Mouse (Mus musculus) spleen, adult 2 months (tissue): Measurements from ENCODE around the gene Tpte. TPM values are rescaled to one million over a fixed set of nuclear protein-coding genes. Genes with fewer than 3 reads are reported as not detected.

Experiments
- DNase-seq, 2 experiments: peaks; one replicate each; pipeline versions ENCODE4 v3.0.0 to v3.0.0-alpha.2; 2012 to 2021; ENCODE audit warnings: low spot score in 2 of 2, low read depth in 1 of 2
- H3K27ac ChIP-seq: fragments of 200-500 bp; 2 replicates; pipeline ENCODE4 v1.5.1; 2012; ENCODE audit warnings: low read length, inconsistent platforms; ENCODE audit not compliant: insufficient read depth
- H3K27me3 ChIP-seq: fragments of 200-500 bp; 2 replicates; pipeline ENCODE4 v1.6.1; 2012; ENCODE audit warnings: mild to moderate bottlenecking, moderate library complexity, low read length, inconsistent platforms; ENCODE audit not compliant: control insufficient read depth, insufficient read depth
- H3K36me3 ChIP-seq: fragments of 200-500 bp; 2 replicates; pipeline ENCODE4 v1.6.1; 2012; ENCODE audit warnings: mild to moderate bottlenecking, low read length, inconsistent platforms; ENCODE audit not compliant: control insufficient read depth, insufficient read depth
- H3K4me1 ChIP-seq: fragments of 200-500 bp; 2 replicates; pipeline ENCODE4 v1.6.1; 2011; ENCODE audit warnings: inconsistent platforms; ENCODE audit not compliant: control insufficient read depth, insufficient read depth, insufficient read length
- H3K4me3 ChIP-seq: fragments of 200-500 bp; 2 replicates; pipeline ENCODE4 v1.5.1; 2011; ENCODE audit warnings: mild to moderate bottlenecking, inconsistent platforms; ENCODE audit not compliant: insufficient read depth, insufficient read length; ENCODE audit errors: extremely low read depth
- CTCF ChIP-seq: fragments of 200-500 bp; IDR thresholded peaks from 2 replicates; pipeline ENCODE4 v1.5.1; 2011; ENCODE audit warnings: mild to moderate bottlenecking, inconsistent platforms; ENCODE audit not compliant: insufficient read depth, insufficient read length, insufficient replicate concordance; ENCODE audit errors: extremely low read depth
- POLR2A ChIP-seq: fragments of 200-500 bp; IDR thresholded peaks from 2 replicates; pipeline ENCODE4 v1.6.1; 2011; ENCODE audit warnings: low read depth, low read length, inconsistent platforms
- WGBS: fragments of 180-500 bp; shearing (Covaris S2); methylation state at CpG from one replicate; pipeline ENCODE4 v1.1.7; 2018; 5-methylcytosine and 5-hydroxymethylcytosine counted together
- polyA plus RNA-seq: library from polyadenylated mRNA; depleted of rRNA; stranded (reverse); fragments of >200 nt; gene quantifications from 2 replicates; pipeline ENCODE4 v1.2.3, GENCODE M21; 2012; rRNA removed

Tpte gene
- polyA plus RNA-seq, 1 experiment, result not detected

DNA sequence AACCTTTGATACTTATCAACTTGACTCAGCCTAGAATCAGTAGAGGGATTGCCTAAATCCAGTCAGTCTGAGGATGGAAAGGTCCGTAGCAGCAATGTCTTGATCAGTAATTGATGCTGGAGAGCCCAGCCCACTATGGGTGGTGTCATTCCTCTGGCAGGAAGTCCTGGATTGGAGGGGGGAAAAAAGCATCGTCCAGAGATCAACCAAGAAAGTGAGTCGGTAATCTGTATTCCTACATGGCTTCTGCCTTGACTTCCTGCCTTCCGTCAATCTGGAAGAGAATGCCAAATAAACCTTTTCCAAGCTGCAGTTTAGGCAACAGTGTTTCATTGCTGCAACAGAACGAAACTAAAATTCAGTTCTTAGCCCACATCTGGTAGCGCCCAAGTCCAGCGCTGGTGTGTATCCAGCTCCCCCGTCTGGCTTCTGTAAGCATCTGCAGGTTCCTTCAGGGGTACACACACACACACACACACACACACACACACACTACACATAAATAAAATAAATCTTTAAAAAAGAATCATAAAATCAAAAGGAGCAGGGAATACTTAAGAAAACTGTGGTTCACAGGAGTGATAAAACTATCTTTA, 116.1 kb downstream of the Tpte start:
- Histone ChIP-seq H3K27ac (no peak overlapping the region), H3K4me3 (no peak overlapping the region), H3K4me1 (no peaks in the 10 kb centered on the region), H3K27me3 (no peaks in the 10 kb centered on the region), H3K36me3 (no peaks in the 10 kb centered on the region; the same call in 1 of the 2 replicates)
- TF ChIP-seq POLR2A (no peak), CTCF (no peak)
- WGBS, result 85% methylated on average over 8 of the region's 8 CpGs
- no peak for DNase-seq

DNA sequence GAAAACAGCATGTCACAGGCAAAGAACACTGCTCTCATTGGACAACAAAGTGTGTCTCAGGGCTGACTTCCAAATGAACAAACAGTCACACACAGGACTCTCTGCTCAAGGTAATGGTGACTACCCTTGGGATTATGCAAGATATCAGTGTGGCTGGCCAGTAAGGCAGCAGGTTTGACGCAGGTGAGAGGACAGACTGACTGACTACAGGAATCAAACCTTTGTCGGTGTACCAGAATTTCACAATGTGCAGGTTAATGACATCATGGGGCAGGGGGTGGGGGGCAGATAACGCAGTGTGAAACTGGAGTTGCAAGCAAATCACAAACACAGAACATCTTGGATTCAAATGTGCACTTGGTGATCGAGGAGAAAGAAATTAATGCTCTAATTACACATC, 117.4 kb downstream of the Tpte start:
- Histone ChIP-seq H3K27me3 (no peaks in the 10 kb centered on the region), H3K27ac (no peak overlapping the region), H3K4me3 (no peak overlapping the region), H3K36me3 (no peaks in the 10 kb centered on the region), H3K4me1 (no peaks in the 10 kb centered on the region)
- 89% methylated on average over 4 of the region's 4 CpGs for WGBS
- TF ChIP-seq POLR2A (no peak), CTCF (no peak)
- DNase-seq, result no peak

GRCm38 (mm10) chr8:22403235-22403634, 120.0 kb downstream of the Tpte start:
- Histone ChIP-seq H3K27ac (no peak overlapping the region), H3K27me3 (no peaks in the 10 kb centered on the region), H3K4me3 (no peak overlapping the region), H3K4me1 (no peaks in the 10 kb centered on the region), H3K36me3 (no peaks in the 10 kb centered on the region)
- DNase-seq, result no peak
- TF ChIP-seq CTCF (no peak), POLR2A (no peak)
- 72% methylated on average over 2 of the region's 2 CpGs for WGBS

DNA sequence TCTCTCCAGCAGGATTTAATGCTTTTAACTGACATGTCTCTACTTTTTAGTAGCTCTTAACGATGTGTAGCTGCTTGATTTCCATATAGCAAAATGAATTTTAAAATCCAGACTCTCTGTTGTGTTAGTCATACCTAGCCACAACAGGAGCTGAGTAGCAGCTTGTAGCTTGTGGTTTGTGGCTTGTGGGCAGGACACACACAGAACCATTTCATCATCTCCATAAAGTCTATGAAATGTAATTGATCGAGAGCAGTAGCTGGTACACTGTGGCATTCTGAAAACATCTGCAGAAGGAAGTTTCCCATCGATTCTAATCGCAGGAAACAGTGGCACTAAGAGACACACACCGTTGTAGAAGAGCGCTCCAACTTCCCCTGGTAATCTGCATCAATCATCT, 122.5 kb downstream of the Tpte start:
- 3% methylated on average over 6 of the region's 6 CpGs for WGBS
- TF ChIP-seq CTCF (no peak), POLR2A (no peak)
- H3K27me3 ChIP-seq, result no peaks in the 10 kb centered on the region
- no peak for DNase-seq
- no peak overlapping the region for H3K27ac ChIP-seq
- no peaks in the 10 kb centered on the region for H3K36me3 ChIP-seq
- H3K4me1 ChIP-seq, result no peaks in the 10 kb centered on the region
- H3K4me3 ChIP-seq, result no peak overlapping the region

- Histone ChIP-seq H3K27ac (no peak overlapping the region; the same call in 1 of the 2 replicates), H3K4me3 (peak overlapping the region; percentile 78), H3K27me3 (no peaks in the 10 kb centered on the region), H3K4me1 (peaks cover 3% of the 10 kb centered on the region; the same call in 1 of the 2 replicates), H3K36me3 (0 out of 2 replicates have a peak, but pooled peaks cover 2% of the 10 kb centered on the region)
- TF ChIP-seq CTCF, result no peak
- no peak for TF ChIP-seq POLR2A
- 14% methylated on average over 16 of the region's 16 CpGs for WGBS
- DNase-seq, result no peak
These were observed 127.5 kb downstream of the Tpte start for GRCm38 (mm10) chr8:22410688-22411281.

DNA sequence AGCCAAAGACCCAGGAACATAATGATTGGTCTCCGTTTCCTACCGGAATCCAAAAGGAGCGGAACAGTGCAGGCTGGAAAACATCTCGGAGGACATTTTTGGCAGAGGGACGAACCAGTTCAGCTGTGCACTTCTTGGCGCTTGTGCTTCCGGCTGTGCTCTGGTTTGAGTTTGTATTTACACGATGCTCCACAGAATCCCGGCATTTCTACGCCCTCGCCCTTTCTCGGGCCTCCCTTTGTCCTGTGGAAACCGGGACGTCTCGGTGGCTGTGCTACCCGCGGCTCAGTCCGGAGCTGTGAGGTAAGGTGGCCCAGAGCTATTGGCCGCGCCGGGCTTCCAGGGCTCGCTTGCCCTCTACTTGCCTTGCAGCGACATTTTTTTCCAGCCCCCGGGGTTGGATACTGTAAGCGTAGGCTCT, 128.1 kb downstream of the Tpte start, which contains the start of gene Mrps31:
Mrps31 (plus strand) TSS at position 80 of the 421 bp plus-strand sequence.
- peak; percentile 60 to 79 for DNase-seq
- Histone ChIP-seq H3K27ac (peak within 1 kb of the TSS; percentile 53), H3K4me3 (peak within 1 kb of the TSS; percentile 78), H3K27me3 (no peaks in the 10 kb centered on the region), H3K36me3 (0 out of 2 replicates have a peak, but pooled peaks cover 2% of the 10 kb centered on the region), H3K4me1 (peaks cover 3% of the 10 kb centered on the region; the same call in 1 of the 2 replicates)
- TF ChIP-seq CTCF (no peak), POLR2A (peak; percentile 26; the same call in 1 of the 2 replicates)
- under 1% methylated on average over 25 of the region's 25 CpGs for WGBS

GRCm38 (mm10) chr8:22411971-22412370, 128.7 kb downstream of the Tpte start:
- 21% methylated on average over 8 of the region's 8 CpGs for WGBS
- H3K4me3 ChIP-seq, result peak overlapping the region; percentile 78

More at GRCm38 (mm10) chr8:22411971-22412370, 128.7 kb downstream of the Tpte start:
- DNase-seq, result no peak
- Histone ChIP-seq H3K36me3 (0 out of 2 replicates have a peak, but pooled peaks cover 2% of the 10 kb centered on the region), H3K27me3 (no peaks in the 10 kb centered on the region), H3K27ac (no peak overlapping the region), H3K4me1 (peaks cover 3% of the 10 kb centered on the region; the same call in 1 of the 2 replicates)
- no peak for TF ChIP-seq CTCF

Other genes starting within 250 kb of the Tpte start
- 1.1 TPM in 2 replicates for gene Atp7b, start 223.1 kb upstream of the Tpte start, polyA plus RNA-seq
- 1.2 and 2.3 TPM in 2 replicates for gene Alg11, start 222.7 kb upstream of the Tpte start, polyA plus RNA-seq
- gene Nek5, start 158.4 kb upstream of the Tpte start, polyA plus RNA-seq, result not detected in 2 replicates
- 0.74 and 1.0 TPM in 2 replicates for gene Nek3, start 117.0 kb upstream of the Tpte start, polyA plus RNA-seq
- 1.8 and 2.6 TPM in 2 replicates for gene Ckap2, start 97.6 kb upstream of the Tpte start, polyA plus RNA-seq
- 5.2 and 5.9 TPM in 2 replicates for gene Vps36, start 90.6 kb upstream of the Tpte start, polyA plus RNA-seq
- gene Thsd1, start 56.1 kb upstream of the Tpte start, polyA plus RNA-seq, result 2.1 and 2.3 TPM in 2 replicates
- 1.4 and 1.5 TPM in 2 replicates for gene Slc25a15, start 115.2 kb downstream of the Tpte start, polyA plus RNA-seq
- gene Mrps31, start 127.9 kb downstream of the Tpte start, polyA plus RNA-seq, result 1.4 and 1.6 TPM in 2 replicates